Mouse (Mus musculus): Measurements from ENCODE around the gene Rnase2b. TPM values are rescaled to one million over a fixed set of nuclear protein-coding genes. Genes with fewer than 3 reads are reported as not detected.

The Rnase2b gene
- total RNA-seq, 2 experiments from 2014 or later = not detected

Other genes with a start within 250 kb of the Rnase2b start
- 77.5 and 111 TPM in 2 replicates for gene Osgep, start 237.4 kb upstream of the Rnase2b start, total RNA-seq (2014; fragmentation: Nextera tagmentation)
- 110 and 118 TPM in 2 replicates for gene Osgep, start 237.4 kb upstream of the Rnase2b start, total RNA-seq (2017)
- gene Apex1, start 237.3 kb upstream of the Rnase2b start, total RNA-seq (2014; fragmentation: Nextera tagmentation) = 214 and 260 TPM in 2 replicates
- 202 and 229 TPM in 2 replicates for gene Apex1, start 237.3 kb upstream of the Rnase2b start, total RNA-seq (2017)
- 48.4 and 72.7 TPM in 2 replicates for gene Pip4p1, start 231.4 kb upstream of the Rnase2b start, total RNA-seq (2014; fragmentation: Nextera tagmentation)
- gene Pip4p1, start 231.4 kb upstream of the Rnase2b start, total RNA-seq (2017) = 20.9 and 25.0 TPM in 2 replicates
- 179 and 257 TPM in 2 replicates for gene Pnp, start 231.2 kb upstream of the Rnase2b start, total RNA-seq (2014; fragmentation: Nextera tagmentation)
- 252 and 259 TPM in 2 replicates for gene Pnp, start 231.2 kb upstream of the Rnase2b start, total RNA-seq (2017)
- gene Gm49342, start 217.7 kb upstream of the Rnase2b start, total RNA-seq (2014; fragmentation: Nextera tagmentation) = not detected in 2 replicates
- 68.4 TPM in 1 of 2 replicates, not detected in the other for gene Gm49342, start 217.7 kb upstream of the Rnase2b start, total RNA-seq (2017)
- 5.4 and 16.2 TPM in 2 replicates for gene Pnp2, start 206.3 kb upstream of the Rnase2b start, total RNA-seq (2014; fragmentation: Nextera tagmentation)
- 4.3 and 5.3 TPM in 2 replicates for gene Pnp2, start 206.3 kb upstream of the Rnase2b start, total RNA-seq (2017)
- not detected in 2 replicates for gene Rnase10, start 154.5 kb upstream of the Rnase2b start, total RNA-seq (2014; fragmentation: Nextera tagmentation)
- 2.5 and 3.2 TPM in 2 replicates for gene Rnase10, start 154.5 kb upstream of the Rnase2b start, total RNA-seq (2017)
- not detected in 2 replicates for gene Rnase9, start 120.4 kb upstream of the Rnase2b start, total RNA-seq (2014; fragmentation: Nextera tagmentation)
- gene Rnase9, start 120.4 kb upstream of the Rnase2b start, total RNA-seq (2017) = not detected in 2 replicates
- not detected in 2 replicates for gene Rnase11, start 112.1 kb upstream of the Rnase2b start, total RNA-seq (2014; fragmentation: Nextera tagmentation)
- gene Rnase11, start 112.1 kb upstream of the Rnase2b start, total RNA-seq (2017) = not detected in 2 replicates
- gene Rnase12, start 104.6 kb upstream of the Rnase2b start, total RNA-seq (2014; fragmentation: Nextera tagmentation) = 6.2 and 27.0 TPM in 2 replicates
- gene Rnase12, start 104.6 kb upstream of the Rnase2b start, total RNA-seq (2017) = 11.0 and 12.6 TPM in 2 replicates
- not detected in 2 replicates for gene Olfr750, start 87.8 kb upstream of the Rnase2b start, total RNA-seq (2014; fragmentation: Nextera tagmentation)
- gene Olfr750, start 87.8 kb upstream of the Rnase2b start, total RNA-seq (2017) = not detected in 2 replicates
- gene Rnase4, start 71.2 kb upstream of the Rnase2b start, total RNA-seq (2014; fragmentation: Nextera tagmentation) = 1.7 and 6.8 TPM in 2 replicates
- 2.5 and 2.9 TPM in 2 replicates for gene Rnase4, start 71.2 kb upstream of the Rnase2b start, total RNA-seq (2017)
- 0.45 TPM in 1 of 2 replicates, not detected in the other for gene Ang, start 71.1 kb upstream of the Rnase2b start, total RNA-seq (2014; fragmentation: Nextera tagmentation)
- 1.4 and 1.8 TPM in 2 replicates for gene Ang, start 71.1 kb upstream of the Rnase2b start, total RNA-seq (2017)
- not detected in 2 replicates for gene Eddm3b, start 47.8 kb upstream of the Rnase2b start, total RNA-seq (2014; fragmentation: Nextera tagmentation)
- not detected in 2 replicates for gene Eddm3b, start 47.8 kb upstream of the Rnase2b start, total RNA-seq (2017)
- 1.2 and 6.1 TPM in 2 replicates for gene Rnase6, start 38.4 kb upstream of the Rnase2b start, total RNA-seq (2014; fragmentation: Nextera tagmentation)
- gene Rnase6, start 38.4 kb upstream of the Rnase2b start, total RNA-seq (2017) = 8.2 and 10.0 TPM in 2 replicates
- not detected in 2 replicates for gene Rnase1, start 15.5 kb upstream of the Rnase2b start, total RNA-seq (2014; fragmentation: Nextera tagmentation)
- not detected in 2 replicates for gene Rnase1, start 15.5 kb upstream of the Rnase2b start, total RNA-seq (2017)
- not detected in 2 replicates for gene Ang2, start 36.9 kb downstream of the Rnase2b start, total RNA-seq (2014; fragmentation: Nextera tagmentation)
- not detected in 2 replicates for gene Ang2, start 36.9 kb downstream of the Rnase2b start, total RNA-seq (2017)
- gene Ear14, start 41.1 kb downstream of the Rnase2b start, total RNA-seq (2014; fragmentation: Nextera tagmentation) = not detected in 2 replicates
- not detected in 2 replicates for gene Ear14, start 41.1 kb downstream of the Rnase2b start, total RNA-seq (2017)
- gene Rnase2a, start 93.9 kb downstream of the Rnase2b start, total RNA-seq (2014; fragmentation: Nextera tagmentation) = not detected in 2 replicates
- gene Rnase2a, start 93.9 kb downstream of the Rnase2b start, total RNA-seq (2017) = not detected in 2 replicates
- gene Gm7247, start 199.5 kb downstream of the Rnase2b start, total RNA-seq (2014; fragmentation: Nextera tagmentation) = not detected in 2 replicates
- not detected in 2 replicates for gene Gm7247, start 199.5 kb downstream of the Rnase2b start, total RNA-seq (2017)
- gene Vmn2r88, start 248.6 kb downstream of the Rnase2b start, total RNA-seq (2014; fragmentation: Nextera tagmentation) = not detected in 2 replicates
- not detected in 2 replicates for gene Vmn2r88, start 248.6 kb downstream of the Rnase2b start, total RNA-seq (2017)

Measured in granulocyte monocyte progenitor cell, adult 5-6 weeks (primary cell).